Mouse (Mus musculus) lung, adult 2 months (tissue): ENCODE measurements around the gene Zfp451.

Experiments used
- CTCF ChIP-seq: fragments of 200-500 bp; IDR thresholded peaks from 2 replicates; pipeline ENCODE4 v1.5.1; 2011; ENCODE audit warnings: mild to moderate bottlenecking, low read length, control low read depth; ENCODE audit not compliant: insufficient read depth
- POLR2A ChIP-seq: fragments of 200-500 bp; IDR thresholded peaks from 2 replicates; pipeline ENCODE4 v1.6.1; 2011; ENCODE audit warnings: low read depth, mild to moderate bottlenecking, control low read depth, low read length, borderline replicate concordance; ENCODE audit errors: extremely low read depth

DNA sequence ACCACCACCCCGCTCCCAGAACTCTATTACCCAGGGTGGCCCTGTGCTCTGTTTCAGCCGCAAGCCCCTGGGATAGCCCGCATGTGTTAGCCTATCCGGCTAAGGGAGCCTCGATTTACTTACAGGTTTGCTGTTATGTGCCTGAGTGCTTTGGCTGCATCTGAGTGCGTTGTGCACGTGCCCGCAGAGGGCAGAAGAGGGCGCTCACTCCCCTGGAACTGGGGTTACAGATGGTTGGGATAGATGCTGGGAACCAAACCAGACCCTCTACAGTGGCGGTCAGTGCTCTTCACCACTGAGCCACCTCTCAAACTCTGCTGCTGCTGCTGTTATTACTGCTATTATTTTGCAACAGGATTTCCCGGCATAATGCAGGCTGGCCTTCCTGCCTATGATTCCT is 65.3 kb downstream of the Zfp451 start:
- TF ChIP-seq CTCF (no peak), POLR2A (no peak)
